Comparison of ENCODE assay signal across 20 mouse cellular contexts in genomic region chr4:150789166-150789565, GRCm38 (mm10).
DNase-seq lines count a peak whose midpoint lies in the region; ATAC-seq and TF ChIP-seq lines count a peak whose summit lies in the region.
"Had no signal": no experiment of that assay in that cellular context is flagged by ENCODE, and none has a peak within 500 bp of the region (broad histone marks: within the 10 kb centered on the region; RNA-seq: fewer than 3 reads in every experiment).

No protein-coding gene starts in this region.

- H3K36me3 ChIP-seq in stomach, postnatal 0 days (ENCODE audit: control insufficient read depth, insufficient read depth, low read length) = no peaks in the 10 kb centered on the region
- H3K36me3 ChIP-seq: forebrain, embryonic 12.5 days; G1E; heart, embryonic 15.5 days; limb, embryonic 15.5 days had no signal

- TF ChIP-seq EP300 in stomach, postnatal 0 days (optimal IDR thresholded peaks at IDR 0.05) = no peak

- H3K27me3 ChIP-seq in stomach, postnatal 0 days (ENCODE audit: control insufficient read depth, insufficient read depth, low read length) = no peaks in the 10 kb centered on the region
- H3K27me3 ChIP-seq: forebrain, embryonic 12.5 days; heart, embryonic 15.5 days; limb, embryonic 15.5 days had no signal

- H3K4me3 ChIP-seq in stomach, postnatal 0 days (ENCODE audit: low read depth, low read length) = no peak overlapping the region
- H3K4me3 ChIP-seq: forebrain, embryonic 12.5 days; heart, embryonic 15.5 days; limb, embryonic 15.5 days had no signal

- H3K9ac ChIP-seq in stomach, postnatal 0 days (ENCODE audit: low read length) = no peak overlapping the region
- H3K9ac ChIP-seq: forebrain, embryonic 12.5 days; heart, embryonic 15.5 days; limb, embryonic 15.5 days had no signal

- no peaks in the 10 kb centered on the region for H3K4me1 ChIP-seq in stomach, postnatal 0 days (replicated peaks; ENCODE audit: control insufficient read depth, insufficient read depth)

- no peaks in the 10 kb centered on the region for H3K9me3 ChIP-seq in stomach, postnatal 0 days (ENCODE audit: control insufficient read depth, low read length)
- H3K9me3 ChIP-seq: forebrain, embryonic 12.5 days; G1E; heart, embryonic 15.5 days; limb, embryonic 15.5 days had no signal

- TF ChIP-seq CTCF in stomach, postnatal 0 days (IDR thresholded peaks at IDR 0.05; ENCODE audit: low read depth) = no peak

- H3K4me2 ChIP-seq in stomach, postnatal 0 days (replicated peaks; ENCODE audit: low read depth) = no peak overlapping the region
- H3K4me2 ChIP-seq: forebrain, embryonic 12.5 days; heart, embryonic 15.5 days; limb, embryonic 15.5 days had no signal

- peak; percentile 83 for ATAC-seq in common myeloid progenitor, adult 5-6 weeks (replicated peaks; ENCODE audit: low read depth, poor library complexity, severe bottlenecking)
- peak; percentile 83 for ATAC-seq in megakaryocyte progenitor cell, adult 5-6 weeks (replicated peaks; ENCODE audit: poor library complexity)
- peak; percentile 71 for ATAC-seq in stomach, postnatal 0 days (ENCODE audit: low FRiP score, low TSS enrichment)
- no peak for ATAC-seq in erythroid progenitor cell, adult 5-6 weeks (replicated peaks; ENCODE audit: low FRiP score, poor library complexity, severe bottlenecking)
- no peak for ATAC-seq in frontal cortex, adult (ENCODE audit: low TSS enrichment)
- ATAC-seq: midbrain, embryonic 16.5 days had no signal

- whole genome bisulfite sequencing in stomach, postnatal 0 days = 30% methylated on average over 7 of the region's 7 CpGs

- H3K27ac ChIP-seq in stomach, postnatal 0 days (replicated peaks) = no peak overlapping the region
- H3K27ac ChIP-seq: forebrain, embryonic 12.5 days; heart, embryonic 15.5 days; limb, embryonic 15.5 days had no signal

- DNase-seq in urinary bladder, postnatal 25 days (ENCODE audit: low spot score) = peak; percentile 25
- no peak for DNase-seq in urinary bladder, postnatal 4 days (ENCODE audit: low spot score in 2 of 2)
- DNase-seq in stomach, postnatal 0 days (ENCODE audit: low spot score) = peak; percentile 61
- no peak for DNase-seq in layer of hippocampus, adult 18-20 months (ENCODE audit: low spot score in 2 of 2)
- DNase-seq: cerebellum, postnatal 10 days; gastrocnemius, postnatal 14 days; kidney, adult 8-10 months; kidney, postnatal 14 days; lung, postnatal 10 days; right cerebral cortex, adult 18-20 months; thymus, postnatal 14 days had no signal

Comparison
In these comparisons a context has a peak if more than half of its experiments do, and no peak if none do; other contexts are left out.
1. DNase-seq: peak in urinary bladder, postnatal 25 days (single experiment) and stomach, postnatal 0 days (single experiment); none in urinary bladder, postnatal 4 days (0 of 2) and layer of hippocampus, adult 18-20 months (0 of 2).
2. ATAC-seq: peak in common myeloid progenitor, adult 5-6 weeks (single experiment), megakaryocyte progenitor cell, adult 5-6 weeks (single experiment) and stomach, postnatal 0 days (single experiment); none in erythroid progenitor cell, adult 5-6 weeks (single experiment) and frontal cortex, adult (single experiment).